Mouse (Mus musculus) midbrain, embryonic 16.5 days (tissue): ENCODE results near the gene Lrrc66. TPM values are rescaled to one million over a fixed set of nuclear protein-coding genes. Genes with fewer than 3 reads are reported as not detected.
"Not testable (repeated sequence)": the region's sequence is repeated elsewhere in the genome, so short reads cannot be mapped to it uniquely, and the experiment has no call there.

ENCODE experiments used
- ATAC-seq: fragments of 200-750 bp; cut with Nextera tagmentation; 2 replicates; pipeline ENCODE4 v1.8.0; 2017; ENCODE audit warnings: moderate TSS enrichment
- H3K27ac ChIP-seq: fragments of 300-500 bp; sonication (generic); 2 replicates; pipeline ENCODE4 v1.5.1; 2014; ENCODE audit warnings: mild to moderate bottlenecking, low read length, mixed read lengths
- H3K27me3 ChIP-seq: fragments of 300-500 bp; sonication (generic); 2 replicates; pipeline ENCODE4 v1.6.1; 2014; ENCODE audit warnings: low read depth, low read length, mixed read lengths; ENCODE audit not compliant: control insufficient read depth, insufficient read depth
- H3K36me3 ChIP-seq: fragments of 300-500 bp; sonication (generic); 2 replicates; pipeline ENCODE4 v1.6.1; 2014; ENCODE audit warnings: mild to moderate bottlenecking, low read length, moderate library complexity, mixed read lengths; ENCODE audit not compliant: control insufficient read depth, insufficient read depth
- H3K4me1 ChIP-seq: fragments of 300-500 bp; sonication (generic); 2 replicates; pipeline ENCODE4 v1.6.1; 2014; ENCODE audit warnings: mild to moderate bottlenecking, low read length, mixed read lengths; ENCODE audit not compliant: control insufficient read depth, insufficient read depth
- H3K4me2 ChIP-seq: fragments of 300-500 bp; sonication (generic); 2 replicates; pipeline ENCODE4 v1.6.1; 2014; ENCODE audit warnings: mild to moderate bottlenecking, low read length, mixed read lengths
- H3K4me3 ChIP-seq: fragments of 300-500 bp; sonication (generic); 2 replicates; pipeline ENCODE4 v1.5.1; 2014; ENCODE audit warnings: low read depth, mild to moderate bottlenecking, low read length, moderate library complexity, mixed read lengths
- H3K9ac ChIP-seq: fragments of 300-500 bp; sonication (generic); 2 replicates; pipeline ENCODE4 v1.6.1; 2014; ENCODE audit warnings: low read depth, low read length, mixed read lengths
- H3K9me3 ChIP-seq: fragments of 300-500 bp; sonication (generic); replicated peaks from 2 replicates; pipeline ENCODE4 v1.6.1; 2014; ENCODE audit warnings: mild to moderate bottlenecking, low read length, mixed read lengths; ENCODE audit not compliant: control insufficient read depth, poor library complexity, severe bottlenecking
- WGBS: fragments of 180-500 bp; shearing (Covaris S2); extraction: QIAGEN DNeasy Blood & Tissue Kit; methylation state at CpG from one replicate; pipeline ENCODE4 v1.1.7; 2014; 5-methylcytosine and 5-hydroxymethylcytosine counted together
- polyA plus RNA-seq: library from polyadenylated mRNA; unstranded; fragments of >200 nt; fragmentation: Nextera tagmentation; extraction: Ambion mirVana; gene quantifications from 2 replicates; pipeline ENCODE4 v1.2.1, GENCODE M21; 2015

Gene Lrrc66
- polyA plus RNA-seq, 1 experiment from 2014 or later = not detected

DNA sequence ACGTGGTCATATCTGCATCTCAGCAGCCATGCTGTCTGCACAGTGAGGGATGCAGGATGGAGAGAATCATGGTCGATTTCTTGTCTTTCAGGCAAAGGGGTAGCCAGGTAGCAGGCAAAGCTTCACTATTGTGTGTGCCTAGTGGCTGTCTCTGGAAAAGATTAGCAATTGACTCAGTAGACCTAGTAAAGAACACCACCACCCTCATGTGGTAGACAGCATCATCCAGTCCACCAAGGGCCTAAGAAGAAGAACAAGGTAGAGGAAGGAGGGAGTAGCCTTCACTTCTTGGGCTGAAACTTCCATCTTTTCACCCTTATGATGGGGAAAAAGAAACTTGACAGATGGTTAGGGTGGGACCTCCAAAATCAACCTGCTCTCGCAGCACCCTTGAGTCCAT is 29.5 kb downstream of the Lrrc66 start:
- Histone ChIP-seq H3K9ac (no peak overlapping the region), H3K9me3 (no peaks in the 10 kb centered on the region), H3K27ac (no peak overlapping the region), H3K4me2 (no peak overlapping the region), H3K27me3 (no peaks in the 10 kb centered on the region), H3K4me1 (peaks cover 6% of the 10 kb centered on the region; the same call in 1 of the 2 replicates), H3K4me3 (no peak overlapping the region), H3K36me3 (no peaks in the 10 kb centered on the region)
- ATAC-seq = no peak
- 85% methylated on average over 3 of the region's 3 CpGs for WGBS

DNA sequence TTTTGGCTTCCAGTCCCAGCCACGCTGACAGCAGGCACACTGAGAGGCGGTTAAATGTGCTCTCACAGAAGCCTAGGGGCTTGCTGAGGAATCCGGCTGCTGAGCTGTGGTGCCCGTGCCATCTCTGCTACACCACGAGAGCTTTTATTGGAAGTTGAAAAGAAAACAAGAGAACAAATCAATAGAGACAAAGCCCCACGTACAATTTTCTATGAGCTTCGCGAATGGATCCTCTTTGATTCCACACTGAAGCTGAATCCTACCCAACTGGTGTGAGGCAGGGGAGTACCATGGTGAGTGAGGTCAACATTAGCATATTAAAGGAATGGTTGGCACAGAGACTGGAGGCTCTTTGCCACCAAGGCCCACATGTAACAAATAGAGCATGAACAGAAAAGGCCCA is 31.0 kb downstream of the Lrrc66 start:
- H3K4me3 ChIP-seq = no peak overlapping the region
- H3K9ac ChIP-seq = no peak overlapping the region
- no peak overlapping the region for H3K4me2 ChIP-seq
- H3K27me3 ChIP-seq = no peaks in the 10 kb centered on the region
- no peaks in the 10 kb centered on the region for H3K9me3 ChIP-seq
- H3K36me3 ChIP-seq = no peaks in the 10 kb centered on the region
- ATAC-seq = peak; percentile 74
- H3K27ac ChIP-seq = no peak overlapping the region
- 33% methylated on average over 8 of the region's 8 CpGs for WGBS
- peaks cover 6% of the 10 kb centered on the region; the same call in 1 of the 2 replicates for H3K4me1 ChIP-seq

DNA sequence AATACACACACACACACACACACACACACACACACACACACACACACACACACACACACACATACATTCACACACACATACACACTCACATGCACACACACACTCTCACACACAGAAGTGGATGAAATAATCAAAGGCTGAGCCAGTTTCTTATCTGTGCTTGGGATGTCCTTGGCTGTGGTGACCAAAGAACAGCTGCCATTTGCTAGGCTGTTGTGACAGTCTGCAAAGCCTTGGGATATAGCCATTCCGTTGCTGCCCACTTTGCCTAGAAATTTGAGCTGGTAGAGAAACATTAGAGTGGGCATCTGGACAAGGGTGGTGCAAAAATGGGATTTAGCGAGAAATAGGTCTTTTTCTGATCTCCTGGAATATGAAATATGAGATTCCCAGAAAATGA is 32.3 kb downstream of the Lrrc66 start:
- 89% methylated on average over 2 of the region's 2 CpGs for WGBS
- Histone ChIP-seq H3K9ac (no peak overlapping the region), H3K4me2 (no peak overlapping the region), H3K27ac (no peak overlapping the region), H3K4me3 (no peak overlapping the region), H3K4me1 (peaks cover 6% of the 10 kb centered on the region; the same call in 1 of the 2 replicates), H3K9me3 (no peaks in the 10 kb centered on the region), H3K36me3 (no peaks in the 10 kb centered on the region), H3K27me3 (no peaks in the 10 kb centered on the region)
- no peak for ATAC-seq

DNA sequence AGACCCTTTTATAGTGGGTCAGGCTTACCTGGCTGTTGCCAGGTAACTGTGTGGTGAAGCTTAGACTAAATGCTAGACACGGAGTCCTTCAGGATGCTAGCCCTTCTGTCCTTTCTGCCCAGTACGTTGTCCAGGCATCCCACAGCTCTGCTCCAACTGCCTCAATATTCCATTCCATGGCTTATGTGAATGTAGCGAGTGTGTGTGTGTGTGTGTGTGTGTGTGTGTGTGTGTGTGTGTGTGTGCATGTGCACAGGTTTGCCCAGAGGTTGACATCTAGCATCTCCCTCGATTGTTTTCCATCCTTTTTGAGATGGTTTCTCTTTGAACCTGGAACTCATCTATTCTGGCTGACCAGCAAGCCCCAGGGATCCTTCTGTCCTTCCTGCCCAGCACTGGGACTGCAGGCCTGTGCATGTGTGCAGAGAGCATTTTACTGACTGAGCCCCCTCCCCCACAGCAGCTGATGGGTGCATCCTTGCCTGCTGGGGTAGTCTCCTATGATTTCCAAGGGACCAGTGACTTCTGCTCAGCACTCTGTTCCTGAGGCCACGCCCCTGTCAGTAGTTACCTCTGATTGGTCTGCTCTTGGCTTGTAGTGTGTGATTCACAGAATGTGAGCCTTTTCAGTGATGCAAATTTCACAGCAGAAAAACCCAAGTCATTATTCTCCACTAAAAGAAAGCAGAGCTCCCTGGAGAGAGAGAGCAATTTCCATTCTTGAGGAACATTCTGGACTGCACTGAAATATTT is 33.2 kb downstream of the Lrrc66 start:
- Histone ChIP-seq H3K27ac (no peak overlapping the region), H3K27me3 (no peaks in the 10 kb centered on the region), H3K9me3 (no peaks in the 10 kb centered on the region), H3K4me2 (no peak overlapping the region), H3K4me1 (peaks cover 6% of the 10 kb centered on the region; the same call in 1 of the 2 replicates), H3K4me3 (no peak overlapping the region), H3K36me3 (no peaks in the 10 kb centered on the region), H3K9ac (no peak overlapping the region)
- peak; percentile 71; the same call in 1 of the 2 replicates for ATAC-seq
- 65% methylated on average over 5 of the region's 5 CpGs for WGBS

DNA sequence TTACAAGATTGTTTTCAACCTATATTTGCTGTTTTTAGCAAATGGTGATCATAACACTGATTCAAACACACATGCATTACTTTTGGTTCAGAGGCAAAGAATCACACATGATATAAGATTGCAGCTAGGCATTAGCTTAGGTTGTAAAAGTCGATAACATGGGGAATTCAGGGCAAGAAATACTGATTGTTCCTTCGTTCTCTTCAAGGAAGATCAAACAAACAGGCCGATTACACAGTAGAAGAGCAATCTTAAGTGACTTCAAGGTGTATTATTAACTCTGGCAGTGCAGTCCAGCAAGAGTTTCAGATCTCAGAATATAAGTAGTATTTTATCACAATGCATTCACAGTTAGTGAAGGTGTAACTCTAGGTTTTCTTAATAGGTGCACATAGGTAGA is 45.2 kb downstream of the Lrrc66 start:
- peak overlapping the region; percentile 58; the same call in 1 of the 2 replicates for H3K27ac ChIP-seq
- H3K27me3 ChIP-seq = no peaks in the 10 kb centered on the region
- 59% methylated on average over 3 of the region's 3 CpGs for WGBS
- H3K36me3 ChIP-seq = no peaks in the 10 kb centered on the region
- H3K4me3 ChIP-seq = no peak overlapping the region
- no peaks in the 10 kb centered on the region for H3K9me3 ChIP-seq
- H3K9ac ChIP-seq = no peak overlapping the region
- ATAC-seq = no peak
- H3K4me1 ChIP-seq = peaks cover 8% of the 10 kb centered on the region
- no peak overlapping the region for H3K4me2 ChIP-seq

DNA sequence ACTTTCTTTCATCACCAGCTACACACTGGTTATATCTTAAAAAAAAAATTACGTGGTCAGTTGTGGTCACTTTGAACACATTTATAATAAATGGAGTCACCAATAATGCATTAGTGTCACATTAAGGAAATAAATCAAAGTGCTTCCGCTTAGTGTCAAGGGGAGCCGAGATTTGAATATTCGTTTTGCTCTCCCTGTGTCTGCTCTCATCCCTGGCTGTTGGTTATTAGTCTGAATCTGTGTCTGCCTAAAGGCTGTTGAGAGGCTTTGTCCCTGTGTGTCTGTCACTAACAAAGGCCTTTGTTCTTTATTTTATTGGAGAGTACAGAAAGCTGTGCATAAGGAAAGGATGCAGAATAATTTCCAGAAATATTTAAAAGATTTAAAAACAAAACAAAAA is 45.7 kb downstream of the Lrrc66 start:
- no peak overlapping the region for H3K4me2 ChIP-seq
- no peaks in the 10 kb centered on the region for H3K36me3 ChIP-seq
- no peaks in the 10 kb centered on the region for H3K27me3 ChIP-seq
- H3K27ac ChIP-seq = peak overlapping the region; percentile 58; the same call in 1 of the 2 replicates
- H3K4me3 ChIP-seq = no peak overlapping the region
- no peak overlapping the region for H3K9ac ChIP-seq
- WGBS = 49% methylated on average over 4 of the region's 4 CpGs
- H3K9me3 ChIP-seq = no peaks in the 10 kb centered on the region
- peaks cover 8% of the 10 kb centered on the region for H3K4me1 ChIP-seq
- ATAC-seq = no peak

DNA sequence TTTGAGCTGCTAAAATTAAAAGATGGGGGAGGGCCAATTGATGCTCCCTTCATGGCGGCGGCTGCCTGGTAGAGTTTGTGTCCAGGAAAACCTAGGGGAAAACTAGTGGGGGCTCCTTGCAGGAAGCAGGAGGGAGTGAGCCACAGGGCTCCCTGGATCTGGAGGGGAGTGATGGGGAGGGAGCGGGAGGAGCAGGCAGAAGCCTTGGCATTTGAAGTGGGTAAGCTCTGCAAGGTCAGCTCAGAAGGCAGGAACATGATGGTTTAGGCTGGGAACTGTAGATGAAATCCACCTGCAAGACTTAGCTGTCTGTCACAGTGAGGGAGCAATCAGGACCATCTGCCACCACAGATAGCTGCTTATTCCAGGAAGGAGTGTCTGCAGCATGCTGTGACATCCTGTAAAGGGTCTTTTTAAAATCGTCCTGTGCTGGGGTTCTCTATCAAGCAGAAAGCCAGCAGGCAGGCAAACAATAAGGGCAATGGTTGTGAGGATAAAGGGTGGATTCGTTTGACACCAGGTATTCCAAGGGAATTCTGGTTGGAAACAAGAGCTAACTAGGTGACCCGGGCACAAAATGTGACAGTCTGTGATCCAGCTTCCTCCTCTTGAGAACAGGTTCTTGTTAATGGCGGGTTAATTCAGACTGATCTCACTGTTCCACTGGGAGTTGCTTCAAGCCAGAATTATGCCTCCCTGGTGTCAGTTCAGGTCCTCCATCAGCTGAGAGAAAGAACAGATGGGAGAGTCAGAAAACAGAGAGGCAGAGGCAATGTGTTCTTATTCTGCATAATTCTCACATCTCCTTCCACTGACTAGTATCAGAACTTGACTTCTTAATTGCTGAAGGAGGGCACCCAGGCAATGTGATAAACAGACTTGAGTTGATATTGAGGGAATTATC is 46.9 kb downstream of the Lrrc66 start:
- 17% methylated on average over 7 of the region's 7 CpGs for WGBS
- no peaks in the 10 kb centered on the region for H3K27me3 ChIP-seq
- no peaks in the 10 kb centered on the region for H3K9me3 ChIP-seq
- no peaks in the 10 kb centered on the region for H3K36me3 ChIP-seq
- H3K27ac ChIP-seq = peak overlapping the region; percentile 64
- no peak overlapping the region for H3K4me3 ChIP-seq
- H3K4me2 ChIP-seq = no peak overlapping the region
- ATAC-seq = peak; percentile 51; the same call in 1 of the 2 replicates
- peaks cover 8% of the 10 kb centered on the region for H3K4me1 ChIP-seq
- no peak overlapping the region for H3K9ac ChIP-seq

DNA sequence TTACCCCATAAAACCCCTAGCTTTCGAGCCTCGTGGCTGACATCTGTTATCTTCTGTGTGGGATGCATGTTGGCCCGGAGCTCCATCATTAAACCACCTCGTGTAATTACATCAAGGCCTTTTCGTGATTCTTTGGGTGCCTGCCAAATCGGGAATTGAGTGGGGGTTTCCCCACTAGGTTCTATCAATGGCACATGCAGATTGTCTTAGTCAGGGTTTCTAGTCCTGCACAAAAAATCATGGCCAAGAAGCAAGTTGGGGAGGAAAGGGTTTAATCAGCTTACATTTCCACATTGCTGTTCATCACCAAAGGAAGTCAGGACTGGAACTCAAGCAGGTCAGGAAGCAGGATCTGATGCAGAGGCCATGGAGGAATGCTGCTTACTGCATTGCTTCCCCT is 48.3 kb downstream of the Lrrc66 start:
- ATAC-seq, H3K27me3 ChIP-seq, H3K4me1 ChIP-seq, H3K36me3 ChIP-seq, H3K9me3 ChIP-seq, H3K9ac ChIP-seq, H3K4me2 ChIP-seq, H3K4me3 ChIP-seq, H3K27ac ChIP-seq: not testable (repeated sequence)
- WGBS = 66% methylated on average over 6 of the region's 6 CpGs

DNA sequence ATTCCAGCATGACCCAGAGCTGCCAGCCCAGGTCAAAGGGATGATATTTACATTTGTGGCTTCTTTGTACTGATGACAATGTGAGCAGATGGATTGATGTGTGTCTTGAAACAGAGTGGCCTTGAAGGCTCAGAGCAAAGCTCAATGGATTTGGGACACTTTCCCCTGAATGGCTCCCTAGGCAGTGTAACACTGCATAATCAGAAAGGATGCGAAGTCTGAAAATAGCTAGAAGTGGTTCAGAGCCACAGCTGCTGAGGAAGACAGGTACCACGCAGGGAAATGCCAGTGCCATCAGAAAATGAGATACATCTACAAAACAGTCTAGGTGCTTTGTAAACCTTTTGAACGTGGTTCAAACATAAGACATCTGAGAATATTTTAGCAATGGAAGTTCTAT is 54.2 kb downstream of the Lrrc66 start:
- no peak overlapping the region for H3K27ac ChIP-seq
- no peak overlapping the region for H3K9ac ChIP-seq
- 69% methylated on average over 3 of the region's 3 CpGs for WGBS
- H3K27me3 ChIP-seq = no peaks in the 10 kb centered on the region
- no peak overlapping the region for H3K4me3 ChIP-seq
- no peak for ATAC-seq
- no peaks in the 10 kb centered on the region for H3K9me3 ChIP-seq
- peaks cover 7% of the 10 kb centered on the region for H3K4me1 ChIP-seq
- no peaks in the 10 kb centered on the region for H3K36me3 ChIP-seq
- H3K4me2 ChIP-seq = no peak overlapping the region
